Mouse (Mus musculus): ENCODE data around the gene Uchl3.

Gene Uchl3

GRCm38 (mm10) chr14:101653581-101654525 lies at the start of gene Uchl3:
Gene Uchl3 (plus strand): TSS chr14:101653967.
- peak; percentile 99 for DNase-seq (ENCODE audit: extremely low spot score, low spot score)

DNA sequence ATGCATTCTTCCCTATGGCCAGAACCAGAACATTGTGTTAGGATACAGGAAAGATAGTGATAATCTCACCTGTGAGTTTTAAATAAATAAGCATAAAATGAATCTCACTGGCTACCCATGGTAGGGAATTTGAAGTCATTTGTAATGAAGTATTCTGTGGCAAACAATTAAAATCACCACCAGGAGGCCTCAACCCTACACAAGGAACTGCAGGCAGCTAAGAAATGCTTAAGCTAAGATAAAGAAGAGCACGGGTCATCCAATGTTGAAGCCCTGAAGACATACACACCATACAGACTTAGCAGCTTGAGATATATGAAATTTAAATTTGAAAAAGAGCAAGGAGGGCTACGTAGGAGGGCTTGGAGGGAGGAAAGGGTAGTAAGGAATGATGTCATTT lies 47.9 kb upstream of the Uchl3 start:
- DNase-seq (ENCODE audit: extremely low spot score, low spot score): no peak

GRCm38 (mm10) chr14:101607631-101608518 lies 45.9 kb upstream of the Uchl3 start:
- peak; percentile 77 for DNase-seq (ENCODE audit: extremely low spot score, low spot score)

- peak; percentile 80 for DNase-seq (ENCODE audit: extremely low spot score, low spot score)
These were observed 45.0 kb upstream of the Uchl3 start, which contains the start of gene Tbc1d4 for GRCm38 (mm10) chr14:101608519-101609368. Gene Tbc1d4 (minus strand): TSS chr14:101609191.

- no peak for DNase-seq (ENCODE audit: extremely low spot score, low spot score)
These were observed 43.1 kb upstream of the Uchl3 start for GRCm38 (mm10) chr14:101610701-101611100.

DNA sequence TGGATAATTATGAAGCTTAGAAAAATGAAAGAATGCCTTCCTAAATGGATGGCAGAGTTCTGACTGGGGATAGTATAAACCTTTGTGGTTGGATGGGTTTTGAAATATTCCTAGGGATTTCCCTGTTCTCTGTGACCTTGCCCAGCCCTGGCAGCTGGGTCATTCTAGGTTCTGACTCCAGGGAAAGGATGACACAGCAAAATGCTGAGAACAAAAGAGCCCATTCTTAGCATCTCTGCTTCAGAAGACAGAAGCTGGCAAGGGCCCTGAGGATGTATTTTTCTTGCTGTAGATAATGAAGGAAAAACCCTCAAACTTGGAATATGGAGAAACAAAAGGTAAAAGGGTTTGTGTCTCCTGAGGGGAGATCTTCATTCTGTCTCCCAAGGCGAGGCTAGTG lies 40.6 kb upstream of the Uchl3 start:
- no peak for DNase-seq (ENCODE audit: extremely low spot score, low spot score)

DNA sequence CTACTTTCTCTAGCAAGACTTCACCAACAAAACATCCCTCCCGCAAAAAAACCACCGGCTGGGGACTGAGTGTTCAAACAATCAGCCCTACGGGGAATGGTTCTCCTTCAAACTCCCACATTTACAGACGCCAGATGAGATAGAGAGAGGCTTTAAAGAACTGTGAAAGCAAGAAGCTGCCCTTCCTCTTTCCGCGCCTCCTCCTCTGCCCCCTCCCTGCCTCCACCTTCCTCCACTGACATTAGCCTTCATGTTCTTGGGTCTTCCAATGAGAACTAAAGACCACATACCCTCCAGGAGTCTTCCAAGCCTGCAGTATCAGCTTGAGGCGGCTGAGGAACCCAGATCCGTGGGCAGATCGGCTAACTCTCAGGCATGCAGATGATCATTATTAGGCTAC lies 37.6 kb upstream of the Uchl3 start:
- no peak for DNase-seq (ENCODE audit: extremely low spot score, low spot score)

- DNase-seq (ENCODE audit: extremely low spot score, low spot score): no peak
These were observed 36.1 kb upstream of the Uchl3 start for GRCm38 (mm10) chr14:101617680-101618079.

DNA sequence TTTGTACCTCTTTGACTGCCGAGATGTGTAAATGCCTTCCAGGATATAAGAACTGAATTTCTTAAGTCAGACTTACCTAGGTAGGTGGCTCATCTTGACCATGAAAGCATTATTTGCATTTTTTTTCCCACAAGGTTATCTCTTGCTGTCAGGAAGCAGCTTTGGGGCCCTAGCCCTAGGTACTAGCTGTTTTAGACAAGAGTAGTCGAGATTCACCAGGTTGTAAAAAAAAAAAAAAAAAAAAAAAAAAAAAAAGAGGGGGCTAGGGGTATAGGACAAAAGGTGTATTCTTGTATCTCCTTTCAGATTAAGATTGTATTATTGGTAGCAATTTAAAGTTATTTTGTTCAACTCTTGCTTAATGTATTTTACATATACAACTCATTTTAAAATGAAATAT lies 23.2 kb upstream of the Uchl3 start:
- DNase-seq (ENCODE audit: extremely low spot score, low spot score): no peak

DNA sequence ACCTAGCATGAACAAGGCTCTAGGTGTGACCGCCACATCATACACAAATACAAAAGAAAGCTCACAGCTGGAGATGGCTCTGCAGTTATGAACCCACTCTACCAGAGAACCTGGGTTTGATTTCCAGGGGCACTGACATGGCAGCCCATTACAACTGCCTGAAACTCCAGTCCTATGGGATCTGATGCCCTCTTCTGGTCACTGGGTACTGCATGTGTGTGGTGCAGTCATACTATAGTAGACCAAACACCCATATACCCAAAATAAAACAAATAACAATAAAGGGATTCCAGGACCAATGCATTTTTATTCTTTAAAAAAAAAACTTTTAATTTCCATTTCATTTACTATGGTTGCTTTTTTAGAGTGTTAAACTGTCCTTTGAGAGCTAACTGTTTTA lies 18.0 kb upstream of the Uchl3 start:
- DNase-seq (ENCODE audit: extremely low spot score, low spot score): no peak

DNA sequence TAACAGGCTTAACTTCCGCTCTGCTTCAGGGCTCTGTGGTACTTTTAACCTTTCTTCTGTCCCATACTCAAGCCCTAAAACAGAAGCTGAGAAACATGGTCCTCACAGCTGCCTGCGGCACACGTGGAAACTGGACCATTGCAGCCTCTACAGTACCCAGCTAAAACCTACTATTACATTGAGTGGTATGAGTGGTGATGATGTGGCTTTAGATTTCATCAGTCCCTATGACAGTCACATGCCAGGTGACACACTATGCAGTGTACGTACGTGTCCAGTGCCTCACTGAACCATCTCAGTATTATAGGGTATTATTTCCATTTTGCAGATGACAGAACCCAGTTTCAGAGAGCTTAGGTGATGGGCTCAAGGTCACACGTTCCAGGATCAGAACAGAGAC lies 16.4 kb upstream of the Uchl3 start:
- no peak for DNase-seq (ENCODE audit: extremely low spot score, low spot score)

GRCm38 (mm10) chr14:101640153-101640843 lies 13.5 kb upstream of the Uchl3 start, which contains the start of gene Commd6:
Gene Commd6 (minus strand): TSS chr14:101640686.
- DNase-seq (ENCODE audit: extremely low spot score, low spot score): peak; percentile 94

GRCm38 (mm10) chr14:101644948-101645347 lies 8.8 kb upstream of the Uchl3 start:
- no peak for DNase-seq (ENCODE audit: extremely low spot score, low spot score)

GRCm38 (mm10) chr14:101650551-101650950 lies 3.2 kb upstream of the Uchl3 start:
- no peak for DNase-seq (ENCODE audit: extremely low spot score, low spot score)

GRCm38 (mm10) chr14:101652571-101652970 lies 1.2 kb upstream of the Uchl3 start:
- no peak for DNase-seq (ENCODE audit: extremely low spot score, low spot score)

DNA sequence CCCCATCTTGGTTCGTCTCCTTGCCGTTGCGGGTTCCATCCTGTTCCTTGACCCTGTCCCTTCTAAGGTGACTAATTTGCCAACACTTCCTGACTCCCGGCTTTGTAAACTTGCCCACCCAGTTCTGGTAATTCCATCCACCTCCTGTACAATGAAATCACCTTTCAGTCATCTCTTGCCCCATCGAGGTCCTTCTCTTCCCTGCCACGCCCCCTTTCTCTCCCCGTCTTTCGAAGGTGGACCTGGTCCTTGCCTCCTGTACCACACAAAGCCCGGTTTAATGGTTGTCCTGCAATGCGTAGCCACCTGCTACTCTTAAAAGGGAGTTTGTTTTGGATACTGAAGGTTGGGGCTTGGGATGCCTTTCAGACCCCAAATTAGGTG lies 751 bp downstream of the Uchl3 start:
- no peak for DNase-seq (ENCODE audit: extremely low spot score, low spot score)

DNA sequence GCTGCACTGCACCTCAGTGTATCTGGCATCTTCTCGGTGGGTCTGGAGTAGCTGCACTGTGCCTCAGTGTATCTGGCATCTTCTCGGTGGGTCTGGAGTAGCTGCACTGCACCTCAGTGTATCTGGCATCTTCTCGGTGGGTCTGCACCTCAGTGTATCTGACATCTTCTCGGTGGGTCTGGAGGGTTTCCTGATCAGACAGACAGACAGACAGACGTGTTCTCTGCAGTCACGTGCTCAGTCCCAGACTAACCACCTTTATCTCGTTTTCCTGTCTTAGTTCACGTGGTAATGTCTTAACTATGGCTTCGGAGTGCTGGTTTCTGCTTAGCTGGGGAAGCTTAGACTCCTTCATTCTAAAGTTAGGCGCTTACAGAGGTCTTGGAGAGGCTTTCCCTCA lies 2.5 kb downstream of the Uchl3 start:
- no peak for DNase-seq (ENCODE audit: extremely low spot score, low spot score)

DNA sequence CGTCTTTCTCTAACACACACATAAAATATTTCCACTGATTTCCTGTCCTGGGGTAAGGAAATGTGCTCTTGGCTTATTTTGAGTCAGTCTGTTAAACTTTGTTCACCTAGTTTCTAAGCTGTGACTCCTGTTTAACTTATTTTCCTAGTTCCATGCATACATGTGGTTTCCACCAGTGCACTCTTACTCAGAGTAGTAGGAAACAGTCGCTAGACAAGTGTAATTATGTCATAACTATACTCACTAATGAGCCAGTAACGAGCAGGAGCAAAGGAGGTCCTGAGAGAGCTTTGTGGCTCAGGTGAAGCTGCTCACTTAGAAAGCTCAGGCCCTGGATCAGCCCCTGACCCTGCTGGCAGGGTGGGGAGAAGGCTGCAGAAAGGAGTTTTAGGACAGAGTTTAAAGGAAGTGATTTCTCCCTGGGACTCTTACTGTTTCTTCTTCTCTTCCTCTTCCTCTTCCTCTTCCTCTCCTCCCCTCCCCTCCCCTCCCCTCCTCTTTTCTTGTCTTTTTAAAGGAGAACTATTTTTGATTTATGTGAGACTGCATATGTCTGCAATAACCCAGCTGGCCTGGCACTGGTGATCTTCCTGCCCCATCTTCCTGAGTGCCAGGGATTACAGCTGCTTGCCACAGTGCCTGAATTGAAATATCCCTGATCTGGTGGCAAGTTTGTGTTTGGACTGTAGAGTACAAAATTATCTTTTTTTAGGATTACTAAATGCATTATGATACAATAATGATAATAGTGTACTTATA lies 8.1 kb downstream of the Uchl3 start:
- DNase-seq (ENCODE audit: extremely low spot score, low spot score): no peak

- DNase-seq (ENCODE audit: extremely low spot score, low spot score): no peak
These were observed 10.5 kb downstream of the Uchl3 start for GRCm38 (mm10) chr14:101664274-101664673.

- no peak for DNase-seq (ENCODE audit: extremely low spot score, low spot score)
These were observed 12.3 kb downstream of the Uchl3 start for GRCm38 (mm10) chr14:101666056-101666455.

All from neural tube, embryonic 10.5 days (tissue).